Mouse (Mus musculus): ENCODE results near the gene Tulp2. TPM values are rescaled to one million over a fixed set of nuclear protein-coding genes. Genes with fewer than 3 reads are reported as not detected.

Tulp2 gene
- polyA plus RNA-seq, 1 experiment from 2014 or later = 0.74 TPM

- Histone ChIP-seq H3K9me3 (peaks cover 3% of the 10 kb centered on the region; the same call in 1 of the 2 replicates), H3K4me3 (no peak overlapping the region), H3K4me2 (no peak overlapping the region), H3K4me1 (no peaks in the 10 kb centered on the region), H3K9ac (no peak overlapping the region), H3K27me3 (replicated peaks) (no peaks in the 10 kb centered on the region), H3K36me3 (no peaks in the 10 kb centered on the region), H3K27ac (replicated peaks) (no peak overlapping the region)
- WGBS = 76% methylated on average over 1 of the region's 1 CpGs
- ATAC-seq (ENCODE audit: extremely low read depth, insufficient number of reproducible peaks, low FRiP score, low TSS enrichment) = no peak
These were observed 62.8 kb downstream of the Tulp2 start for GRCm38 (mm10) chr7:45544525-45544924.

DNA sequence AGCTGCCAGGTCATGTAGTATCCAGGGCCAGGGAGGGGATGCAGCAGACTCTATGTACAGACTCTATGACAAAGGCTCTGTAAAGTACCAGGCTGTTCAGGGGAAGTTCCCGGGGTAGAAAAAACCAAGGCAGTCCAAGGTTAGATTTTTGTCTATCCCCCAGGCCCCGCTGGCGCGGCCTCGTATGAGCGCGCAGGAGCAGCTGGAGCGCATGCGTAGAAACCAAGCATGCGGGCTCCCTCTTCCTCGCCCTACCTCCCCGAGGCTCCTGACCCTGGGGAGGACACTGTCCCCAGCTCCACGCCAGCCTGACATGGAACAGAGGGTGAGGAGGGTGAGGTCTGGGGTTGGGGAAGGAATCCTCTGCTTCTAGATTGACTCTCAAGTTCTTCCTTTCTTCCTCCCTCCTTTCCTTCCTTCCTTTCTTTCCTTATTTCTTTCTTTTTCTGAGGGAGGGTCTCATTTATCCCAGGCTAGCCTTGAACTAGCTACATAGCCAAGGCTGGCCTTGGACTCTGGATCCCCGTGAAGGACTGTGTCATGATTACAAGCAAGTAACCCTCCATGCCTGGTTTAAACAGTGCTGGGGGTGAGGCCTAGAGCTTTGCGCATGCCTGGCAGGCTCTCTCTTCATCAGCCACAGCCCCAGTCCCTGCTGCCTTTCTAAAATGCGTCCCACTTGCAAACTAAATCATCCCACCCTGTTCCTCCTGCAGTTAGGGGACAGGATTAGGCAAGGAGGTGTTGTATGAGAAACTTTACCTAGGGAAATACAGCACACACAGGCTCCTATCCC lies 68.2 kb downstream of the Tulp2 start:
- ATAC-seq (ENCODE audit: extremely low read depth, insufficient number of reproducible peaks, low FRiP score, low TSS enrichment) = no peak
- no peaks in the 10 kb centered on the region for H3K36me3 ChIP-seq
- no peak overlapping the region for H3K4me3 ChIP-seq
- H3K4me2 ChIP-seq = no peak overlapping the region
- H3K4me1 ChIP-seq = no peaks in the 10 kb centered on the region; the same call in 1 of the 2 replicates
- no peaks in the 10 kb centered on the region for H3K9me3 ChIP-seq
- no peak overlapping the region for H3K9ac ChIP-seq
- H3K27me3 ChIP-seq (replicated peaks) = no peaks in the 10 kb centered on the region
- H3K27ac ChIP-seq (replicated peaks) = no peak overlapping the region
- WGBS = 82% methylated on average over 16 of the region's 16 CpGs

DNA sequence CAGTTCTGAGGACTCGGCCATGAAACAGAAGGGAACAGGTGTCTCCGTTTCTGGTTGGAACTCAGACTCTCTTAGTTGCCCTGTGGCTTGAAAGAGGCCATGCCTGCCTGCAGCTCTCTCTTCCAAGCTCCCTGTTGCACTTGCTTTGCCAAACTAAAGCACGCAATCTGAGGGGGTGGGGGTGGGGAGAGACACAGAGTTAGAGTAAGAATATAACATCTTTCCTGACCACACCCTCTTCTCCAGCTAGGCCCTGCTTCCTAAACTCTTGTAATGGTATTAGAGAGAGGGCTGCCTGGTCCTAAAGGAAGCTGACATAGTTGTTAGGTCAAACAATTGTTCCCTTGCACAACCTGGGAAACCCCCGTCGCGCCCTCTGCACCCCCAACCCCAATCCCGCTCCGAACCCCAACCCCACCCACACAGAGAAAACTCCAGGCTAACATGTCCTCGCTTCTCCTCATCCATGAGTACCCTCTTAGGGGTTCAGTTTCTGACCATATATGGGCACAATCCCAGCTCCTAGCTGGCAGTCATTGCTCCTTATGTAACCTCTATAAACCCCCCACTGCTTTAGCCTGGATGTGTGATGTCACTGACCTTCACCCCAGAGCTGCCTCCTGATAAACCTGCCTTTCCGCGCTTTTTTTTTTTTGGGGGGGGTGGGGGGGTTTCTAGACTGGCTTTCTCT lies 69.3 kb downstream of the Tulp2 start:
- Histone ChIP-seq H3K36me3 (no peaks in the 10 kb centered on the region), H3K4me3 (no peak overlapping the region), H3K27ac (replicated peaks) (no peak overlapping the region), H3K4me1 (no peaks in the 10 kb centered on the region; the same call in 1 of the 2 replicates), H3K4me2 (no peak overlapping the region), H3K9me3 (no peaks in the 10 kb centered on the region), H3K27me3 (replicated peaks) (no peaks in the 10 kb centered on the region), H3K9ac (no peak overlapping the region; the same call in 1 of the 2 replicates)
- ATAC-seq (ENCODE audit: extremely low read depth, insufficient number of reproducible peaks, low FRiP score, low TSS enrichment) = no peak
- 71% methylated on average over 11 of the region's 11 CpGs for WGBS

DNA sequence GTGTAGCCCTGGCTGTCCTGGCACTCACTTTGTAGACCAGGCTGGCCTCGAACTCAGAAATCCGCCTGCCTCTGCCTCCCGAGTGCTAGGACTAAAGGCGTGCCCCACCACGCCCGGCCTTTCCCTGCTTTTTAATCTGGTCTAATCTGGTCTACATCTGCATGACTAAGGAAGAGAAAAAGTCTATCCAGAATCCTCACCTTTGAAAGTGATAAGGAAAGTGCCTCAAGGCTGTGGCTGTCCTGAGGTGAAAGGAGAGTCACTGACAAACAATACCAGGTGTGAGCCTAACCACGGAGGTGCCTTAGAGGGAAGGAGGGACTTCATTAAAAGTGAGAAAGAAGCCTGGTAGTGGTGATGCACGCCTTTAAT lies 69.8 kb downstream of the Tulp2 start:
- Histone ChIP-seq H3K4me2 (no peak overlapping the region), H3K4me1 (no peaks in the 10 kb centered on the region; the same call in 1 of the 2 replicates), H3K27me3 (replicated peaks) (no peaks in the 10 kb centered on the region), H3K9me3 (no peaks in the 10 kb centered on the region), H3K9ac (no peak overlapping the region), H3K4me3 (no peak overlapping the region), H3K27ac (replicated peaks) (no peak overlapping the region), H3K36me3 (no peaks in the 10 kb centered on the region)
- no peak for ATAC-seq (ENCODE audit: extremely low read depth, insufficient number of reproducible peaks, low FRiP score, low TSS enrichment)
- 68% methylated on average over 8 of the region's 8 CpGs for WGBS

DNA sequence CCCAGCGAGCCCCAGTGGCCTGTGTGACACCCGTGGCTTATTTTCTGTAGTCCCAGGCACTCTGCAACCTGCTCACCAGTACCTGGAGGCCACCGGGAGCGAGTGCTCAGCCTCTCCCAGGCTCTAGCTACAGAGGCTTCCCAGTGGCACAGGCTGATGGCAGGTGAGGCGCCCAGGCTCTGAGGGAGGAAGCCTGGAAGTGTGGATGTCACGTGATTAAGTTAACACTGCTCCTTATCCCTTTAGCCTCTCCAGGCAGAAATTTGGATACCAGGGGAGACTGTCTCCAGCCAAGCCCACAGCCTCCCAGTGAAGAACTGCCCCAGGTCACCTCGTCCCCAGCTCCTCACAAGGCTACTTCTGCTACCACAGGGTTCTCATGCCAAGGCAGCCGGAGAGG lies 71.8 kb downstream of the Tulp2 start:
- Histone ChIP-seq H3K27ac (replicated peaks) (no peak overlapping the region), H3K4me3 (no peak overlapping the region), H3K9ac (no peak overlapping the region), H3K4me1 (no peaks in the 10 kb centered on the region; the same call in 1 of the 2 replicates), H3K27me3 (replicated peaks) (0 out of 2 replicates have a peak, but pooled peaks cover 1% of the 10 kb centered on the region), H3K36me3 (no peaks in the 10 kb centered on the region), H3K4me2 (no peak overlapping the region), H3K9me3 (no peaks in the 10 kb centered on the region)
- no peak for ATAC-seq (ENCODE audit: extremely low read depth, insufficient number of reproducible peaks, low FRiP score, low TSS enrichment)
- 47% methylated on average over 8 of the region's 8 CpGs for WGBS

DNA sequence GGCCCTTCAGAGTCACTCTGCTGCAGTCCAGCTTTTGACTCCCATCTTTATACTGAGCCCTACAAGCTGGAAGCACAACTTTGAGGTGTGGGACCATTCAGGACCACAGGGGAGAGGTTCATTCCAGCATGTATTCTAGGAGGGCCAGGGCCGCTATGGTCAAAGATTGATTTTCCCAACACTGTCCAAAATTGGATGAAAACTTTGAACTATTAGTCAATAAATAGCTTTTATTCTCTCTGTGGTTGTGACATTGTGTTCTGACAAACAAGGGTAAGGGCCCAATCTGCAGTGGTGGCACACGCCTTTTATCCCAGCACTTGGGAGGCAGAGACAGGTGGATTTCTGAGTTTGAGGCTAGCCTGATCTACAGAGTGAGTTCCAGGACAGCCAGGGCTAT lies 72.3 kb downstream of the Tulp2 start:
- no peak overlapping the region for H3K9ac ChIP-seq

GRCm38 (mm10) chr7:45554744-45555143 lies 73.1 kb downstream of the Tulp2 start, which contains the start of gene Hsd17b14:
Hsd17b14 (plus strand) TSS chr7:45554893.
- Histone ChIP-seq H3K9ac (no peak within 1 kb of the TSS), H3K4me1 (peaks cover 3% of the 10 kb centered on the region; the same call in 1 of the 2 replicates), H3K36me3 (no peaks in the 10 kb centered on the region), H3K27ac (replicated peaks) (no peak within 1 kb of the TSS), H3K4me2 (no peak within 1 kb of the TSS), H3K9me3 (no peaks in the 10 kb centered on the region), H3K4me3 (no peak within 1 kb of the TSS), H3K27me3 (replicated peaks) (0 out of 2 replicates have a peak, but pooled peaks cover 3% of the 10 kb centered on the region)
- ATAC-seq (ENCODE audit: extremely low read depth, insufficient number of reproducible peaks, low FRiP score, low TSS enrichment) = no peak
- WGBS = 42% methylated on average over 8 of the region's 8 CpGs

More for the DNA sequence above, 72.3 kb downstream of the Tulp2 start:
- Histone ChIP-seq H3K36me3 (no peaks in the 10 kb centered on the region), H3K4me1 (peaks cover 2% of the 10 kb centered on the region; the same call in 1 of the 2 replicates), H3K4me2 (no peak overlapping the region), H3K27ac (replicated peaks) (no peak overlapping the region), H3K9me3 (no peaks in the 10 kb centered on the region), H3K27me3 (replicated peaks) (0 out of 2 replicates have a peak, but pooled peaks cover 3% of the 10 kb centered on the region), H3K4me3 (no peak overlapping the region)
- no peak for ATAC-seq (ENCODE audit: extremely low read depth, insufficient number of reproducible peaks, low FRiP score, low TSS enrichment)
- 87% methylated on average over 2 of the region's 2 CpGs for WGBS

DNA sequence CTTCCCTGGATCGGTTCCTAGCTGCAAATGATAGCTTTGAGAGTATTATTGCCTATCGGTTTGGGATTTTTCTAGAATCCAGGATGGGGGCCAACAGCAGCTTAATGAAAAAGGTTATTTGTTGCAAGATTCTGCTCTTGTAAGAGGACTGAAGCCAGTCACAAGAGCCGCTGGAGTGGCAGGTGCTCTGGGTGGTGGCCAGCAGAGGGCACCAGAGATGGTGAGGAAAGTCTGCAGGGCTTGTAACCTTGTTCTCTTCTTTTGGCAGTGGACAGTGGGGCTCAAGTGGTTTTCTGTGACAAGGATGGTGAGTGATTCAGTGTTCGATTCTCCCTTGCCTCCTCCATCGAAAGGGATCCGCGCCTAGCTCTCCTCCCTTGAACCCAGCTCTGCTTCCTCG lies 74.1 kb downstream of the Tulp2 start:
- no peak overlapping the region for H3K4me2 ChIP-seq
- H3K9me3 ChIP-seq = no peaks in the 10 kb centered on the region
- H3K4me3 ChIP-seq = no peak overlapping the region
- no peak overlapping the region for H3K9ac ChIP-seq
- H3K4me1 ChIP-seq = peaks cover 4% of the 10 kb centered on the region; the same call in 1 of the 2 replicates
- no peaks in the 10 kb centered on the region for H3K36me3 ChIP-seq
- H3K27ac ChIP-seq (replicated peaks) = no peak overlapping the region
- ATAC-seq (ENCODE audit: extremely low read depth, insufficient number of reproducible peaks, low FRiP score, low TSS enrichment) = no peak
- 33% methylated on average over 8 of the region's 8 CpGs for WGBS
- H3K27me3 ChIP-seq (replicated peaks) = peaks cover 6% of the 10 kb centered on the region; the same call in 1 of the 2 replicates

DNA sequence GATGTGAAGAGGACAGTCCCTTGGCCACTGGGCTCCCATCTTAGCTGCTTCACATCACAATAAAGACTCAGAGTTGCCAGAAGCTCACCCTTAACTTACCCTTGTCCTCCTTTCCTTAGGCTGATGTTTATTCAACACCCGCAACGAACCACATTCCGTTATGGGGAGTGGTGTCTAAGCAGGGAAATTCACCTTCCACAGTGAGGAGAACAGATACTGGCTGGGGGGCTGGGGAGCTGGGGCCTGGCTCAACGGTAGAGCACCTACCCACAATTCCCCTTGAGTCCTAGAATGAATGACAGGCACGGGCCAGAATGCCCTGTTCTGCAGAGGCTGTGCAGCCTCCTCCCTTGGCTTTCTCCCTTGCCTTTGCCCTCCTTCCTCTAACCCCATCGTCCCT lies 77.2 kb downstream of the Tulp2 start:
- H3K27ac ChIP-seq (replicated peaks) = no peak overlapping the region
- 28% methylated on average over 6 of the region's 6 CpGs for WGBS
- H3K4me1 ChIP-seq = peaks cover 19% of the 10 kb centered on the region
- H3K36me3 ChIP-seq = no peaks in the 10 kb centered on the region
- H3K4me2 ChIP-seq = no peak overlapping the region
- no peaks in the 10 kb centered on the region for H3K9me3 ChIP-seq
- ATAC-seq (ENCODE audit: extremely low read depth, insufficient number of reproducible peaks, low FRiP score, low TSS enrichment) = no peak
- peaks cover 6% of the 10 kb centered on the region; the same call in 1 of the 2 replicates for H3K27me3 ChIP-seq (replicated peaks)
- H3K4me3 ChIP-seq = no peak overlapping the region
- 0 out of 2 replicates have a peak overlapping the region, but pooled peaks have one; percentile 24 for H3K9ac ChIP-seq

GRCm38 (mm10) chr7:45560241-45560640 lies 78.6 kb downstream of the Tulp2 start:
- no peak overlapping the region for H3K4me2 ChIP-seq
- H3K9ac ChIP-seq = no peak overlapping the region
- peaks cover 6% of the 10 kb centered on the region; the same call in 1 of the 2 replicates for H3K27me3 ChIP-seq (replicated peaks)
- H3K27ac ChIP-seq (replicated peaks) = no peak overlapping the region
- no peak for ATAC-seq (ENCODE audit: extremely low read depth, insufficient number of reproducible peaks, low FRiP score, low TSS enrichment)
- no peaks in the 10 kb centered on the region for H3K36me3 ChIP-seq
- no peaks in the 10 kb centered on the region for H3K9me3 ChIP-seq
- WGBS = 74% methylated on average over 7 of the region's 7 CpGs
- H3K4me1 ChIP-seq = peaks cover 19% of the 10 kb centered on the region
- H3K4me3 ChIP-seq = no peak overlapping the region

- Histone ChIP-seq H3K9ac (peak overlapping the region; percentile 50; the same call in 1 of the 2 replicates), H3K4me1 (peaks cover 19% of the 10 kb centered on the region), H3K4me3 (no peak overlapping the region), H3K36me3 (no peaks in the 10 kb centered on the region), H3K4me2 (peak overlapping the region; percentile 50), H3K9me3 (no peaks in the 10 kb centered on the region), H3K27me3 (replicated peaks) (peaks cover 6% of the 10 kb centered on the region; the same call in 1 of the 2 replicates), H3K27ac (replicated peaks) (no peak overlapping the region)
- WGBS = 20% methylated on average over 17 of the region's 17 CpGs
- ATAC-seq (ENCODE audit: extremely low read depth, insufficient number of reproducible peaks, low FRiP score, low TSS enrichment) = no peak
These were observed 79.4 kb downstream of the Tulp2 start for GRCm38 (mm10) chr7:45560843-45561623.
